Mouse (Mus musculus) embryonic fibroblast, embryonic 13.5 days (primary cell): ENCODE results near the gene Sycp2.

Experiments
- CTCF ChIP-seq: IDR thresholded peaks from 2 replicates; pipeline ENCODE4 v1.5.1; 2011; ENCODE audit warnings: mild to moderate bottlenecking, control low read depth, low read length, moderate library complexity, borderline replicate concordance; ENCODE audit not compliant: insufficient read depth
- POLR2A ChIP-seq: IDR thresholded peaks from 2 replicates; pipeline ENCODE4 v1.6.1; 2011; ENCODE audit warnings: low read depth, mild to moderate bottlenecking, control low read depth, low read length, moderate library complexity

DNA sequence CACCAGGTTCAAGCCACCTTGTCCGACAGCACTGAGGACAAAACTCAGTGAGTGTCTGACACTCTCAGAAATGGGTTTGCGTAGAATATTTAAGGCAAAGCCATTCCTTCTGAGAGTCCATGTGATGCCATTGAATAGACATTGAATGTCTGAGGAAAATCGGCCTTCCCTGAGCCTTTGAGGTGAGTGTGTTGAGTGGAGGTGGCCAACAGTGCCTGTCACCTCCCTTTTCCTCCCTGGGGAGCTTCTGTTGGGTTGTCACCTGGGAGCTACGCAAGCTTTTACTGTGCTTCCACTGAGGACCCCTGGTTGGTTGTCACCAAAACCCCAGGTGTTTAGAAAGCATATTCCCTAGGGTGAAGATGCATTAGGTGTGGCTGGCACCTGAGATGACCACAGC, 21.2 kb upstream of the Sycp2 start:
- TF ChIP-seq CTCF (no peak), POLR2A (no peak)
